Mouse (Mus musculus): ENCODE measurements around the gene Proca1. TPM values are rescaled to one million over a fixed set of nuclear protein-coding genes. Genes with fewer than 3 reads are reported as not detected.

Gene Proca1
- polyA plus RNA-seq, 1 experiment from 2014 or later: 4.2 TPM

- H3K4me1 ChIP-seq (ENCODE audit: control insufficient read depth, insufficient read depth, low read length): no peaks in the 10 kb centered on the region
- H3K27ac ChIP-seq (ENCODE audit: low read depth, low read length): no peak overlapping the region
- H3K9me3 ChIP-seq (replicated peaks; ENCODE audit: control insufficient read depth, low read length): no peaks in the 10 kb centered on the region
- no peaks in the 10 kb centered on the region for H3K27me3 ChIP-seq (ENCODE audit: control insufficient read depth, insufficient read depth, low read length)
- no peak for ATAC-seq (replicated peaks; ENCODE audit: insufficient number of reproducible peaks, low FRiP score, low TSS enrichment)
- H3K4me3 ChIP-seq (ENCODE audit: low read depth, low read length): no peak overlapping the region
- no peak overlapping the region for H3K4me2 ChIP-seq
- no peak overlapping the region for H3K9ac ChIP-seq (ENCODE audit: low read depth, low read length)
- H3K36me3 ChIP-seq (ENCODE audit: control insufficient read depth, insufficient read depth, low read length): peaks cover 64% of the 10 kb centered on the region
- 94% methylated on average over 5 of the region's 5 CpGs for WGBS (ENCODE audit: insufficient replicate concordance)
Measured at GRCm38 (mm10) chr11:78211513-78211912, 18.3 kb downstream of the Proca1 start.

- Histone ChIP-seq H3K4me2 (no peak overlapping the region), H3K27ac (ENCODE audit: low read depth, low read length) (no peak overlapping the region), H3K9me3 (replicated peaks; ENCODE audit: control insufficient read depth, low read length) (no peaks in the 10 kb centered on the region), H3K4me3 (ENCODE audit: low read depth, low read length) (no peak overlapping the region), H3K4me1 (ENCODE audit: control insufficient read depth, insufficient read depth, low read length) (no peaks in the 10 kb centered on the region), H3K36me3 (ENCODE audit: control insufficient read depth, insufficient read depth, low read length) (peaks cover 60% of the 10 kb centered on the region), H3K27me3 (ENCODE audit: control insufficient read depth, insufficient read depth, low read length) (no peaks in the 10 kb centered on the region), H3K9ac (ENCODE audit: low read depth, low read length) (no peak overlapping the region)
- ATAC-seq (replicated peaks; ENCODE audit: insufficient number of reproducible peaks, low FRiP score, low TSS enrichment): no peak
- 94% methylated on average over 14 of the region's 14 CpGs for WGBS (ENCODE audit: insufficient replicate concordance)
Measured at GRCm38 (mm10) chr11:78213086-78213817, 20.1 kb downstream of the Proca1 start.

- WGBS (ENCODE audit: insufficient replicate concordance): 85% methylated on average over 11 of the region's 11 CpGs
- ATAC-seq (replicated peaks; ENCODE audit: insufficient number of reproducible peaks, low FRiP score, low TSS enrichment): no peak
- H3K4me3 ChIP-seq (ENCODE audit: low read depth, low read length): no peak overlapping the region
Measured at GRCm38 (mm10) chr11:78215709-78216317, 22.6 kb downstream of the Proca1 start.

GRCm38 (mm10) chr11:78223586-78223985 lies 30.4 kb downstream of the Proca1 start:
- Histone ChIP-seq H3K4me3 (ENCODE audit: low read depth, low read length) (no peak overlapping the region), H3K4me2 (no peak overlapping the region), H3K27me3 (ENCODE audit: control insufficient read depth, insufficient read depth, low read length) (no peaks in the 10 kb centered on the region), H3K27ac (ENCODE audit: low read depth, low read length) (no peak overlapping the region), H3K36me3 (ENCODE audit: control insufficient read depth, insufficient read depth, low read length) (peaks cover 72% of the 10 kb centered on the region), H3K4me1 (ENCODE audit: control insufficient read depth, insufficient read depth, low read length) (no peaks in the 10 kb centered on the region), H3K9ac (ENCODE audit: low read depth, low read length) (no peak overlapping the region), H3K9me3 (replicated peaks; ENCODE audit: control insufficient read depth, low read length) (no peaks in the 10 kb centered on the region)
- ATAC-seq (replicated peaks; ENCODE audit: insufficient number of reproducible peaks, low FRiP score, low TSS enrichment): no peak
- WGBS (ENCODE audit: insufficient replicate concordance): 83% methylated on average over 4 of the region's 4 CpGs

More at GRCm38 (mm10) chr11:78215709-78216317, 22.6 kb downstream of the Proca1 start:
- Histone ChIP-seq H3K36me3 (ENCODE audit: control insufficient read depth, insufficient read depth, low read length) (peaks cover 60% of the 10 kb centered on the region), H3K27ac (ENCODE audit: low read depth, low read length) (no peak overlapping the region), H3K9me3 (replicated peaks; ENCODE audit: control insufficient read depth, low read length) (no peaks in the 10 kb centered on the region), H3K4me2 (no peak overlapping the region), H3K27me3 (ENCODE audit: control insufficient read depth, insufficient read depth, low read length) (no peaks in the 10 kb centered on the region), H3K9ac (ENCODE audit: low read depth, low read length) (no peak overlapping the region), H3K4me1 (ENCODE audit: control insufficient read depth, insufficient read depth, low read length) (no peaks in the 10 kb centered on the region)

- no peak for ATAC-seq (replicated peaks; ENCODE audit: insufficient number of reproducible peaks, low FRiP score, low TSS enrichment)
Measured at GRCm38 (mm10) chr11:78231518-78231917, 38.3 kb downstream of the Proca1 start.

GRCm38 (mm10) chr11:78240193-78240857 lies 47.1 kb downstream of the Proca1 start:
- Histone ChIP-seq H3K4me1 (ENCODE audit: control insufficient read depth, insufficient read depth, low read length) (peaks cover 8% of the 10 kb centered on the region), H3K9me3 (replicated peaks; ENCODE audit: control insufficient read depth, low read length) (no peaks in the 10 kb centered on the region), H3K27ac (ENCODE audit: low read depth, low read length) (no peak overlapping the region), H3K9ac (ENCODE audit: low read depth, low read length) (no peak overlapping the region), H3K27me3 (ENCODE audit: control insufficient read depth, insufficient read depth, low read length) (no peaks in the 10 kb centered on the region), H3K4me2 (no peak overlapping the region), H3K36me3 (ENCODE audit: control insufficient read depth, insufficient read depth, low read length) (peaks cover 8% of the 10 kb centered on the region; the same call in 1 of the 2 replicates), H3K4me3 (ENCODE audit: low read depth, low read length) (no peak overlapping the region)
- WGBS (ENCODE audit: insufficient replicate concordance): 89% methylated on average over 9 of the region's 9 CpGs
- no peak for ATAC-seq (replicated peaks; ENCODE audit: insufficient number of reproducible peaks, low FRiP score, low TSS enrichment)

More at GRCm38 (mm10) chr11:78231518-78231917, 38.3 kb downstream of the Proca1 start:
- Histone ChIP-seq H3K9ac (ENCODE audit: low read depth, low read length) (no peak overlapping the region), H3K4me1 (ENCODE audit: control insufficient read depth, insufficient read depth, low read length) (no peaks in the 10 kb centered on the region), H3K27me3 (ENCODE audit: control insufficient read depth, insufficient read depth, low read length) (no peaks in the 10 kb centered on the region), H3K36me3 (ENCODE audit: control insufficient read depth, insufficient read depth, low read length) (peaks cover 64% of the 10 kb centered on the region), H3K4me2 (no peak overlapping the region), H3K27ac (ENCODE audit: low read depth, low read length) (no peak overlapping the region), H3K4me3 (ENCODE audit: low read depth, low read length) (no peak overlapping the region), H3K9me3 (replicated peaks; ENCODE audit: control insufficient read depth, low read length) (no peaks in the 10 kb centered on the region)
- WGBS (ENCODE audit: insufficient replicate concordance): 89% methylated on average over 6 of the region's 6 CpGs

GRCm38 (mm10) chr11:78245261-78245626 lies 52.1 kb downstream of the Proca1 start:
- no peaks in the 10 kb centered on the region for H3K9me3 ChIP-seq (replicated peaks; ENCODE audit: control insufficient read depth, low read length)
- peak overlapping the region; percentile 95 for H3K9ac ChIP-seq (ENCODE audit: low read depth, low read length)
- H3K4me1 ChIP-seq (ENCODE audit: control insufficient read depth, insufficient read depth, low read length): peaks cover 14% of the 10 kb centered on the region
- H3K36me3 ChIP-seq (ENCODE audit: control insufficient read depth, insufficient read depth, low read length): peaks cover under 1% of the 10 kb centered on the region; the same call in 1 of the 2 replicates
- no peak; the same call in 1 of the 2 replicates for ATAC-seq (replicated peaks; ENCODE audit: insufficient number of reproducible peaks, low FRiP score, low TSS enrichment)
- WGBS (ENCODE audit: insufficient replicate concordance): under 1% methylated on average over 19 of the region's 19 CpGs
- peak overlapping the region; percentile 85 for H3K4me3 ChIP-seq (ENCODE audit: low read depth, low read length)
- H3K27me3 ChIP-seq (ENCODE audit: control insufficient read depth, insufficient read depth, low read length): no peaks in the 10 kb centered on the region
- H3K27ac ChIP-seq (ENCODE audit: low read depth, low read length): peak overlapping the region; percentile 93
- peak overlapping the region; percentile 86 for H3K4me2 ChIP-seq

GRCm38 (mm10) chr11:78245627-78246317 lies 52.6 kb downstream of the Proca1 start, which contains the start of the genes Sdf2 and Supt6:
TSS of gene Sdf2 (plus strand) at chr11:78245746.
TSS of gene Supt6 (minus strand) at chr11:78245987.
- Histone ChIP-seq H3K36me3 (ENCODE audit: control insufficient read depth, insufficient read depth, low read length) (no peaks in the 10 kb centered on the region), H3K4me3 (ENCODE audit: low read depth, low read length) (peak within 1 kb of the TSS; percentile 85), H3K9me3 (replicated peaks; ENCODE audit: control insufficient read depth, low read length) (no peaks in the 10 kb centered on the region), H3K4me1 (ENCODE audit: control insufficient read depth, insufficient read depth, low read length) (peaks cover 14% of the 10 kb centered on the region), H3K27ac (ENCODE audit: low read depth, low read length) (peak within 1 kb of the TSS; percentile 93), H3K27me3 (ENCODE audit: control insufficient read depth, insufficient read depth, low read length) (no peaks in the 10 kb centered on the region), H3K9ac (ENCODE audit: low read depth, low read length) (peak within 1 kb of the TSS; percentile 95), H3K4me2 (peak within 1 kb of the TSS; percentile 86)
- WGBS (ENCODE audit: insufficient replicate concordance): under 1% methylated on average over 50 of the region's 50 CpGs
- peak; percentile 92 for ATAC-seq (replicated peaks; ENCODE audit: insufficient number of reproducible peaks, low FRiP score, low TSS enrichment)
